10 mouse cellular contexts compared by ENCODE assay signal in the genomic region with DNA sequence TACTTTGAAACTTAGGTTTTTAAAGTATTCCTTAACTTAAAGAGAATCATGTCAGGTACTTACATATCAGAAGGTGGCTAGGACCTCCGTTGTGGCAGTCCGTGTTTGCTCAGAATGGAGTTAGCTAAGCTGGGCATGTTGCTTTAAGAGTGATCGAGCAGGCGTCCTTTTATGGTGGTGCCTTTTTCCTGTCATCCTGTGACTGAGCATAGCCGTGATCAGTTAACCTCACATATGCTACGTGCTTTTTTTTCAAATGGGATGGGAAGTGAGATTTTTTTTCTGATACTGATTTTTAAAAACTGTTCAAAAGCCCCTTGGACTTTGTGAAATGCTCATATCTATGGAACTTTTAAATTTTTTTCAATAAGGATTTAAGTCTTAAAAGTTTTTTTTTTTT. TPM values are rescaled to one million over a fixed set of nuclear protein-coding genes. Genes with fewer than 3 reads are reported as not detected.
A peak's percentile ranks its signal among the peaks of the same experiment; 100 is the strongest.
DNase-seq lines count a peak whose midpoint lies in the region; ATAC-seq lines count a peak whose summit lies in the region.
"Had no signal": no experiment of that assay in that cellular context is flagged by ENCODE, and none has a peak within 500 bp of the region (broad histone marks: within the 10 kb centered on the region; RNA-seq: fewer than 3 reads in every experiment).

A gene (minus strand): TSS at position 206 of the 400 bp plus-strand sequence.

- H3K36me3 ChIP-seq in limb, embryonic 11.5 days (ENCODE audit: control insufficient read depth, insufficient read depth, low read length): no peaks in the 10 kb centered on the region
- H3K36me3 ChIP-seq in limb, embryonic 10.5 days: no peaks in the 10 kb centered on the region
- no peaks in the 10 kb centered on the region for H3K36me3 ChIP-seq in heart, embryonic 15.5 days
- H3K36me3 ChIP-seq: midbrain, embryonic 15.5 days had no signal

- H3K27me3 ChIP-seq in limb, embryonic 11.5 days (ENCODE audit: control insufficient read depth, insufficient read depth, low read length): no peaks in the 10 kb centered on the region
- no peaks in the 10 kb centered on the region for H3K27me3 ChIP-seq in limb, embryonic 10.5 days (ENCODE audit: low read depth, poor library complexity, severe bottlenecking)
- H3K27me3 ChIP-seq in heart, embryonic 15.5 days: no peaks in the 10 kb centered on the region
- H3K27me3 ChIP-seq: midbrain, embryonic 15.5 days had no signal

- H3K9ac ChIP-seq in limb, embryonic 11.5 days (ENCODE audit: low read length): no peak within 1 kb of the TSS
- H3K9ac ChIP-seq in heart, embryonic 15.5 days: no peak within 1 kb of the TSS
- H3K9ac ChIP-seq: midbrain, embryonic 15.5 days had no signal

- DNase-seq in limb, embryonic 11.5 days (ENCODE audit: low spot score): peak; percentile 19
- no peak for DNase-seq in limb, embryonic 10.5 days (ENCODE audit: low spot score)
- peak; percentile 74 for DNase-seq in T-cell, adult 2 months (ENCODE audit: low spot score)
- no peak for DNase-seq in ovary, adult 18-20 months (ENCODE audit: low spot score)
- no peak for DNase-seq in frontal cortex, postnatal 10 days (ENCODE audit: low spot score in 2 of 2)
- no peak for DNase-seq in cerebellum, postnatal 25 days
- DNase-seq: cerebellum, postnatal 14 days had no signal

- H3K4me2 ChIP-seq in limb, embryonic 11.5 days (ENCODE audit: low read depth, severe bottlenecking): no peak within 1 kb of the TSS
- peak within 1 kb of the TSS; percentile 45 for H3K4me2 ChIP-seq in heart, embryonic 15.5 days
- H3K4me2 ChIP-seq: midbrain, embryonic 15.5 days had no signal

- H3K4me1 ChIP-seq in limb, embryonic 11.5 days (ENCODE audit: control insufficient read depth, insufficient read depth, low read length): peaks cover 5% of the 10 kb centered on the region; the same call in 1 of the 2 replicates
- peaks cover 16% of the 10 kb centered on the region for H3K4me1 ChIP-seq in limb, embryonic 10.5 days
- peaks cover 42% of the 10 kb centered on the region for H3K4me1 ChIP-seq in heart, embryonic 15.5 days (replicated peaks)

- no peak within 1 kb of the TSS for H3K27ac ChIP-seq in limb, embryonic 11.5 days (replicated peaks; ENCODE audit: low read depth, low read length)
- no peak within 1 kb of the TSS for H3K27ac ChIP-seq in limb, embryonic 10.5 days
- H3K27ac ChIP-seq in heart, embryonic 15.5 days: peak within 1 kb of the TSS; percentile 64
- H3K27ac ChIP-seq: midbrain, embryonic 15.5 days had no signal

- no peak within 1 kb of the TSS for H3K4me3 ChIP-seq in limb, embryonic 11.5 days (ENCODE audit: low read depth, low read length)
- H3K4me3 ChIP-seq in limb, embryonic 10.5 days: no peak within 1 kb of the TSS
- peak within 1 kb of the TSS; percentile 23 for H3K4me3 ChIP-seq in heart, embryonic 15.5 days
- H3K4me3 ChIP-seq: midbrain, embryonic 15.5 days had no signal

- no peak for ATAC-seq in limb, embryonic 11.5 days (ENCODE audit: insufficient number of reproducible peaks, low FRiP score, low TSS enrichment, low read depth)
- no peak for ATAC-seq in heart, embryonic 15.5 days (replicated peaks; ENCODE audit: insufficient number of reproducible peaks, insufficient read depth, low FRiP score, low read depth)
- peak; percentile 32; the same call in 1 of the 2 replicates for ATAC-seq in megakaryocyte progenitor cell, adult 5-6 weeks (replicated peaks; ENCODE audit: poor library complexity)
- ATAC-seq: midbrain, embryonic 15.5 days had no signal

- H3K9me3 ChIP-seq in limb, embryonic 11.5 days (ENCODE audit: control insufficient read depth, low read length): no peaks in the 10 kb centered on the region
- no peaks in the 10 kb centered on the region for H3K9me3 ChIP-seq in limb, embryonic 10.5 days (replicated peaks)
- H3K9me3 ChIP-seq in heart, embryonic 15.5 days (replicated peaks): no peaks in the 10 kb centered on the region
- H3K9me3 ChIP-seq: midbrain, embryonic 15.5 days had no signal

- WGBS in limb, embryonic 11.5 days: 32% methylated on average over 6 of the region's 6 CpGs
- WGBS in limb, embryonic 10.5 days: 36% methylated on average over 6 of the region's 6 CpGs
- 20% methylated on average over 6 of the region's 6 CpGs for WGBS in heart, embryonic 15.5 days

RNA-seq across cellular contexts. Expression of the gene that starts here (rescaled TPM):
- polyA plus RNA-seq in limb, embryonic 11.5 days (2014; fragmentation: Nextera tagmentation; extraction: Ambion mirVana): 2.1 and 3.0 TPM in 2 replicates
- polyA plus RNA-seq in limb, embryonic 10.5 days (2016; fragmentation: Nextera tagmentation; extraction: Ambion mirVana): 2.4 and 2.7 TPM in 2 replicates
- polyA plus RNA-seq in heart, embryonic 15.5 days (2015; fragmentation: Nextera tagmentation; extraction: Ambion mirVana): 1.8 and 3.1 TPM in 2 replicates
- total RNA-seq in megakaryocyte progenitor cell, adult 5-6 weeks (2015): 4.0 and 7.1 TPM in 2 replicates
- 2.2 and 3.5 TPM in 2 replicates for total RNA-seq in megakaryocyte progenitor cell, adult 5-6 weeks (2017)

Comparison
In these comparisons a context has a peak if more than half of its experiments do, and no peak if none do; other contexts are left out.
1. DNase-seq: peak in limb, embryonic 11.5 days (single experiment) and T-cell, adult 2 months (single experiment); none in limb, embryonic 10.5 days (single experiment), ovary, adult 18-20 months (single experiment), frontal cortex, postnatal 10 days (0 of 2) and cerebellum, postnatal 25 days (0 of 2).